Mouse (Mus musculus) heart, postnatal 0 days (tissue): ENCODE data around the gene Kdm6b. TPM values are rescaled to one million over a fixed set of nuclear protein-coding genes. Genes with fewer than 3 reads are reported as not detected.

Experiments used
- ATAC-seq: fragments of 200-750 bp; cut with Nextera tagmentation; 2 replicates; pipeline ENCODE4 v1.8.0; 2017; ENCODE audit warnings: low read depth, moderate number of reproducible peaks, moderate library complexity; ENCODE audit not compliant: insufficient read depth
- DNase-seq: peaks from one replicate; pipeline ENCODE4 v3.0.0-alpha.2; 2016; ENCODE audit warnings: low spot score
- H3K27ac ChIP-seq: fragments of 300-500 bp; sonication (generic); 2 replicates; pipeline ENCODE4 v1.5.1; 2014; ENCODE audit warnings: low read depth, mild to moderate bottlenecking
- H3K27me3 ChIP-seq: fragments of 300-500 bp; sonication (generic); 2 replicates; pipeline ENCODE4 v1.6.1; 2014; ENCODE audit warnings: low read length, mixed read lengths; ENCODE audit not compliant: control insufficient read depth, insufficient read depth
- H3K36me3 ChIP-seq: fragments of 300-500 bp; sonication (generic); replicated peaks from 2 replicates; pipeline ENCODE4 v1.6.1; 2014; ENCODE audit warnings: low read length, mixed read lengths; ENCODE audit not compliant: control insufficient read depth, insufficient read depth
- H3K4me1 ChIP-seq: fragments of 300-500 bp; sonication (generic); 2 replicates; pipeline ENCODE4 v1.6.1; 2014; ENCODE audit warnings: antibody characterized with exemption; ENCODE audit not compliant: control insufficient read depth, insufficient read depth
- H3K4me2 ChIP-seq: fragments of 300-500 bp; sonication (generic); 2 replicates; pipeline ENCODE4 v1.6.1; 2014; ENCODE audit warnings: low read depth, mild to moderate bottlenecking, low read length, moderate library complexity
- H3K4me3 ChIP-seq: fragments of 300-500 bp; sonication (generic); 2 replicates; pipeline ENCODE4 v1.5.1; 2014; ENCODE audit warnings: low read depth, low read length
- H3K9ac ChIP-seq: fragments of 300-500 bp; sonication (generic); replicated peaks from 2 replicates; pipeline ENCODE4 v1.6.1; 2014; ENCODE audit warnings: low read depth, low read length, mixed read lengths
- H3K9me3 ChIP-seq: fragments of 300-500 bp; sonication (generic); replicated peaks from 2 replicates; pipeline ENCODE4 v1.6.1; 2016; ENCODE audit warnings: low read length; ENCODE audit not compliant: control insufficient read depth
- CTCF ChIP-seq: IDR thresholded peaks from 2 replicates; pipeline ENCODE4 v1.5.1; 2016; ENCODE audit warnings: antibody characterized with exemption, control low read depth, low read depth
- EP300 ChIP-seq: IDR thresholded peaks from 2 replicates; pipeline ENCODE4 v1.6.1; 2016; ENCODE audit warnings: antibody characterized with exemption, low read depth
- WGBS: fragments of 180-500 bp; shearing (Covaris S2); extraction: QIAGEN DNeasy Blood & Tissue Kit; methylation state at CpG from one replicate; pipeline ENCODE4 v1.1.7; 2014; 5-methylcytosine and 5-hydroxymethylcytosine counted together
- polyA plus RNA-seq: library from polyadenylated mRNA; unstranded; fragments of >200 nt; fragmentation: Nextera tagmentation; extraction: Ambion mirVana; gene quantifications from 2 replicates; pipeline ENCODE4 v1.2.1, GENCODE M21; 2015
- total RNA-seq: library from RNA; depleted of rRNA; stranded (reverse); fragments of >200 nt; gene quantifications from 2 replicates; pipeline ENCODE4 v1.2.3, GENCODE M21; 2014; ENCODE audit warnings: low replicate concordance

Gene Kdm6b
- total and polyA plus RNA-seq, 2 experiments from 2014 or later, result 10.0 to 23.6 TPM

DNA sequence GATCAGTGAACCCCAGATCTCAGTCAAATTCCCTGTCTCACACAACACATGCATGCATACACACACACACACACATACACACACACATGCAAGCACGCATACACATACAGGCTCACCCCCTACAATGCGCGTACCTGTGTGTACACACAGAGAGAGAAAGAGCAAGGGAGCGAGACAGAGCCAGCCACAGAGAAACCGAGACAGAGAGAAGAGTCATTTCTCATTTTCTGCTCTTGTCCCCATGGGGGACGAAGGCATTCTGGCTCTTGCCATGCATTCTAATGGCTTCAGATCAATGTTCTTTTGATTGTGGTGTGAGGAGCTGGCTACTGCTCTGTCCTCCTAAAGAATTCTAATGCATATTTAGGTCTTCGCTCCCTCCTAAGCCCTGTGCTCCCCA lies 33.8 kb upstream of the Kdm6b start:
- Histone ChIP-seq H3K4me3 (no peak overlapping the region), H3K27me3 (no peaks in the 10 kb centered on the region), H3K9me3 (no peaks in the 10 kb centered on the region), H3K36me3 (no peaks in the 10 kb centered on the region), H3K4me2 (no peak overlapping the region), H3K9ac (no peak overlapping the region), H3K4me1 (0 out of 2 replicates have a peak, but pooled peaks cover 4% of the 10 kb centered on the region), H3K27ac (no peak overlapping the region)
- 91% methylated on average over 7 of the region's 7 CpGs for WGBS
- DNase-seq (no peak), ATAC-seq (no peak)
- TF ChIP-seq EP300 (no peak), CTCF (no peak)

DNA sequence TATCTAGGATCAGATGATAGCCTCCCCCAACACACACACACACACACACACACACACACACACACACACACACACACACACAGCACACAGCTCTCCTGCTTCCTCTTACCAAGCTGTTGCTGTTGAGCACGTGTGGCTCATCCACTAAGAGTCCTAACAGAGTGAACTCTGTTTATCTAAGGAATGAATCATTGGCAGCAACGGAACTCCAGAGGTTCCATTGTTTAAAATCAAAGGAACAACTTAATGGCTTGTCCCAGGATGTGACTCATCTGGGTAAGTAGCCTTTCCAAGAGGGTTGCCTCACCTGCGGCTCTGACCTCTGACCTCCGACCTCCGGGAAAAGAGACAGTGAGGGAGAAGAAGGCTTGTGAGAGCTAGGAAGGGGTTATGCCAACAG lies 29.9 kb upstream of the Kdm6b start:
- WGBS, result 24% methylated on average over 5 of the region's 5 CpGs
- peak; percentile 68 for ATAC-seq
- Histone ChIP-seq H3K4me1 (no peaks in the 10 kb centered on the region), H3K9me3 (no peaks in the 10 kb centered on the region), H3K36me3 (no peaks in the 10 kb centered on the region), H3K4me2 (no peak overlapping the region), H3K27ac (peak overlapping the region; percentile 47; the same call in 1 of the 2 replicates), H3K27me3 (no peaks in the 10 kb centered on the region), H3K4me3 (no peak overlapping the region), H3K9ac (no peak overlapping the region)
- peak; percentile 33 for DNase-seq
- TF ChIP-seq CTCF (no peak), EP300 (0 out of 2 replicates have a peak, but pooled peaks have one; percentile 58)

DNA sequence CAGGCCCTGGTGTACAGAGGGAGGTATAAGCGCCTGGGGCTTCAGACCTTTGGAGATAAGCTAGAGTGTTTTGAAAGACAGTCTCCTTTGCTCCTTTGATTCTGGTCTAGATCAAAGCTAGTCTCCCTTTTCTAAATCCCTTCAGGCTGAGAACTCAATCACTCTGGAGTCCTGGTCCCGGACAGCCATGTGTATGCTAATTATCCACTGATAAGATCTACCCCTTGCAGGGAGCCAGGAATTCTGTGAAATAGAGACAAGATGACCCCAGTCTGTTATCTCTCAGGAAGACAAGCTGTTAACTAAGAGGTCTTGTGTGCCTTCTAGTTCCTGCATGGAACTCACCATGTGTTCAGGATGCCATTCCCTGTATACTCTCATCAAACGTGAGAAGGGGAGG lies 23.8 kb upstream of the Kdm6b start:
- ATAC-seq (no peak), DNase-seq (no peak)
- Histone ChIP-seq H3K9me3 (no peaks in the 10 kb centered on the region), H3K27ac (no peak overlapping the region), H3K4me3 (no peak overlapping the region), H3K4me2 (no peak overlapping the region), H3K9ac (no peak overlapping the region), H3K4me1 (no peaks in the 10 kb centered on the region), H3K27me3 (no peaks in the 10 kb centered on the region), H3K36me3 (no peaks in the 10 kb centered on the region)
- no peak for TF ChIP-seq EP300
- no peak for TF ChIP-seq CTCF
- 44% methylated on average over 3 of the region's 3 CpGs for WGBS

DNA sequence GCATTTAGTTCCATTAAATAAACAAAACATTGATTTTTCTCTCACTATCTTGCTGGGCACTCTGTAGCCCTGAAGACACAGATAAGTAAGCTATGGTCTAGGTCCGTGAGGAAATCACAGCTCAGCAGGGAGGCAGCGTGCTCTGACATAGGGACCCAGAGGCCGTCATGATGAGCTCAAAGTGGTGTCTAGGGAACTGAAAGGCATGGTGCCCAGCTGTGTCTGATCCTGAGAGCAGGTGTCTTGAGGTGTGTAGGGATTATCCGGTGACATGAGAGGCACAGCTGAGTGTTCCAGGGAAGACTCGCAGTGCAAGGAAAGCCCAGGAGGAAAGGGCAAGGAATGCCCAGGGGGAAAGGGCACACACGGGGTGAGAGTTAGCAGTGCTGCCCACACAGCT lies 19.7 kb upstream of the Kdm6b start:
- ATAC-seq, result no peak

GRCm38 (mm10) chr11:69432640-69432982 lies 19.1 kb upstream of the Kdm6b start:
- H3K9ac ChIP-seq, result no peak overlapping the region
- WGBS, result 68% methylated on average over 11 of the region's 11 CpGs

More for the DNA sequence above, 19.7 kb upstream of the Kdm6b start:
- H3K27me3 ChIP-seq, result no peaks in the 10 kb centered on the region
- WGBS, result 69% methylated on average over 6 of the region's 6 CpGs
- H3K4me2 ChIP-seq, result no peak overlapping the region
- no peak overlapping the region for H3K27ac ChIP-seq
- H3K4me3 ChIP-seq, result no peak overlapping the region
- TF ChIP-seq CTCF, result no peak
- no peak for TF ChIP-seq EP300
- H3K9ac ChIP-seq, result no peak overlapping the region
- H3K9me3 ChIP-seq, result no peaks in the 10 kb centered on the region
- H3K36me3 ChIP-seq, result no peaks in the 10 kb centered on the region
- no peak for DNase-seq
- H3K4me1 ChIP-seq, result no peaks in the 10 kb centered on the region

More at GRCm38 (mm10) chr11:69432640-69432982, 19.1 kb upstream of the Kdm6b start:
- H3K4me2 ChIP-seq, result no peak overlapping the region
- H3K36me3 ChIP-seq, result no peaks in the 10 kb centered on the region
- TF ChIP-seq CTCF (no peak), EP300 (no peak)
- no peak for DNase-seq
- no peak overlapping the region for H3K27ac ChIP-seq
- no peak for ATAC-seq
- no peaks in the 10 kb centered on the region for H3K27me3 ChIP-seq
- H3K4me3 ChIP-seq, result no peak overlapping the region
- H3K9me3 ChIP-seq, result no peaks in the 10 kb centered on the region
- no peaks in the 10 kb centered on the region for H3K4me1 ChIP-seq
